Mouse (Mus musculus): ENCODE results near the gene Gpr88.

- TF ChIP-seq CTCF (IDR thresholded peaks at IDR 0.05; ENCODE audit: low read depth), result no peak
- TF ChIP-seq EP300 (IDR thresholded peaks at IDR 0.05; ENCODE audit: low read depth), result no peak
Observed at GRCm38 (mm10) chr3:116249026-116249425, 4.3 kb downstream of the Gpr88 start.
